Mouse (Mus musculus) brain, adult 2 months (tissue): ENCODE results near the gene Rapsn.
"Not testable (repeated sequence)": the region's sequence is repeated elsewhere in the genome, so short reads cannot be mapped to it uniquely, and the experiment has no call there.

ENCODE experiments used
- DNase-seq: peaks from one replicate; pipeline ENCODE4 v3.0.0; 2011; ENCODE audit warnings: low read depth, low spot score

Gene Rapsn

GRCm38 (mm10) chr2:91035385-91035784 lies at the start of gene Rapsn:
Rapsn (plus strand) TSS chr2:91035620.
- DNase-seq, result no peak

DNA sequence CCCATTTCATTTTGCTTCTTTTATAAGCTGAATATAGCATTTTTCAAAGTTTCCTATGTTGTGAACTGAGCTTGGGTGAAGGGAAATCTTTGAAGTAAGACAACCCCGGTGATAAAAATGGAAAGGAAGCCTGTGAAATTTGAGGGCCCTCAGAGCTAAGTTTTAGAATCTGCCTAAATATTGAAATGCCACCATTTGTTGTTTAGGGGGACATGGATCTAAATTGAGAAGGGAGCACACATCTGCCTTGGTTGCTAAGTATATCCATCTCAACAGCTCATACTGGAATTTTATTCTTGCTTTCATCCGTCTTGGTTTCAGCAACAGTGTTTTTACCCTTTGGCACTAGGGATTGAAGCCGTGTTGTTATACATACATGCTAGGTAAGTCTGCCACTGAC lies 49.4 kb upstream of the Rapsn start:
- peak; percentile 70 for DNase-seq

- DNase-seq, result peak; percentile 45
Observed at GRCm38 (mm10) chr2:91008536-91008935, 26.9 kb upstream of the Rapsn start.

DNA sequence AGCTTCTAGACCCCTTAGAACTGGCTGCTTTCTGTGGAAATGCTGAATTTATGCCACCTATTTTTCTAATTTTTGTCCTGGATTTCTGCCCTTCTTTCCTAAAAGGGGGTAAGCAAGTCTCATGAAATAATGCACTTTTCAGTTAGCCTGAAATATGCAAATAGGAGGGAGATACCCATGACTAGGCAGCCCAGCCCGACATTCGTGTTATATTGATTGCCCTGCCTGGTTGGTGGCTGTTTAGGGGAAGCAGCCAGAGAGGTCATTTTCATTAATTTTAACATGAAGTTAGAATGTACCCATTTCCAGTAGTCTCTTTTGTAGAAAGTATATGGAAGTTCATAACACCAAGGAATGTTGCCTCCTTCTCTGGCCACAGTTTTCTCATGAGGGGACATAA lies 21.5 kb upstream of the Rapsn start:
- no peak for DNase-seq

GRCm38 (mm10) chr2:91015386-91015785 lies 20.0 kb upstream of the Rapsn start:
- peak; percentile 92 for DNase-seq

- peak; percentile 73 for DNase-seq
Observed at GRCm38 (mm10) chr2:91018061-91018788, 17.2 kb upstream of the Rapsn start.

GRCm38 (mm10) chr2:91019911-91020310 lies 15.5 kb upstream of the Rapsn start:
- DNase-seq, result no peak

- DNase-seq, result not testable (repeated sequence)
Observed at GRCm38 (mm10) chr2:91022266-91022665, 13.2 kb upstream of the Rapsn start.

DNA sequence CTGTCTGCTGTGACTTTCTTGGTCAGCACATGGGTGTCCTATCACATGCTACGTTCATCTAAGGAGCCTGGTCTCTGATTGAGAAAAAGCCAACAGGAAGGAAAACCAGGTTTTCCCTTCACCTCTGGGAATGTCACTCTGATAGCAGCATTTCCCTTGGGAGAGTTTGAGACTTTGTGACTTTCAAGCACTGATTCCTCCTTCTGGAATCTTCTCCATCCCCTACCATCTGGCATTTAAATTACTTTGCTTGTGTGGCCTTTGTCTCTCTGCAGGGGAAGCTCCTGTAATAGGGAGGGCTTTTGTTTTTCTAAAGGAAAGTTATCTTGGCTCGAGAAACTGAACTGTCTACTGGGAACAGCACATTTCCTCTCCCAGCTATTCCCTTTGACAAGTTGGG lies 12.3 kb upstream of the Rapsn start:
- DNase-seq, result no peak

DNA sequence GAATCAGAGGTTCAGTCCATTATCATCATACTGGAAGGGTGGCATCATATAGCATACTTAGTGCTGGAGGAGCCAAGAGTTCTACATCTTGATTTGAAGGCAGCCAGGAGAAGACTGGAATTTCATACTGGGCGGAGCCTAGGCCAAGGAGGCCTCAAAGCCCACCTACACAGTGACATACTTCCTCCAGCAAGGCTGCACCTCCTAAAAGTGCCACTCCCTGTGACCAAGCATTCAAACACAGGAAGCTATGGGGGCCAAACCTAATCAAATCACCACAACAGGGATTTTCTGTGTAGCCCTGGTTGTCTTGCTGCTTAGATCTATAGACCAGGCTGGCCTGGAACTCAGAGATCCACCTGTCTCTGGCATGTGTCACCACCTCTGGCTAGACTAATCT lies 11.5 kb upstream of the Rapsn start:
- DNase-seq, result no peak

DNA sequence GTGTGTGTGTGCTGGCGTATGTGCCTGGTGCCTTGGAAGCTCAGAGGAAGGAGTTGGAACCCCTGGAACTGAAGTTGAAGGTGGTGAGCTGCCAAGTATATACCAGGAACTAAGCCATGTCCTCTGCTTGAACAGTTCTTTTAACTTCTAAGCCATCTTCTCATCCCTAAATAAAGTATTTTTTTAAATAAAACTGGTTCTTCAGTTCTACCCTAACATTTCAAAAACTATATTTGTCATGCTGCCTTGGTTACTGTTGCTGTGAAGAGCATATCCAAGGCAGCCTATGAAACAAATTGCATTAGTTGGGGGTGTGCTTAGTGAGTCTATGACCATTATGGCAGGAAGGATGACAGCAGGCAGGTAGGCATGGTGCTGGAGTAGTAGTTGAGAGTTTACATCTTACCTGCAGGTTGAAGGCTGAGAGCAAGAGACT lies 10.3 kb upstream of the Rapsn start:
- peak; percentile 78 for DNase-seq

DNA sequence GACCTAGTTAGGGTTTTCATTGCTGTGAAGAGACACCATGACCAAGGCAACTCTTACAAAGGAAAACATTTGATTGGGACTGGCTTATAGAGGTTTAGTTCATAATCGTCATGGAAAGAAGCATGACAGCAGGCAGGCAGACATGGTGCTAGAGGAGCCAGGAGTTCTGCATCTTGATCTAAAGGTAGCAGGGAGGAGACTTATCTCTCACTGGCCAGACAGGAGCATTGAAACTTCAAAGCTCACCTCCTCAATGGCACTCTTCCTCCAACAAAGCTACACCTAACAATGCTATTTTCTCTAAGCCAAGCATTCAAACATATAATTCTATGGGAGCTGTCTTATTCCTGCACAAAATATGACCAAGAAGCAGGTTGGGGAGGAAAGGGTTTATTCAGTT lies 8.9 kb upstream of the Rapsn start:
- DNase-seq, result no peak

- no peak for DNase-seq
Observed at GRCm38 (mm10) chr2:91027391-91028214, 7.8 kb upstream of the Rapsn start.

- DNase-seq, result no peak
Observed at GRCm38 (mm10) chr2:91031216-91031615, 4.2 kb upstream of the Rapsn start.

DNA sequence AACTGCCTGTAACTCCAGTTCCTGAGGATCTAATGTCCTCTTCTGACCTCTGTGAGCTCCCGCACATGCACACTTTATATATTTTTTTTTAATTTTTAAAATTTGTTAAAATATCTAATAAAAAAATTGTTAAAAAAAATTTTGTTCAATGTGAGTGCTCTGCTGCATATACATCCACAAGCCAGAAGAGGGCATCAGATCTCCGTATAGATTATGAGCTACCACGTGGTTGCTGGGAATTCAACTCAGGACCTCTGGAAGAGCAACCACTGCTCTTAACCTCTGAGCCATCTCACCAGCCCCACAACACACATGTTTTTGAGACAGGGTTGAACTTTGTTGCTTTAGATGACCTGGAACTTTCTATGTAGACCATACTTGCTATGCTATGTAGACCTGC lies 2.4 kb upstream of the Rapsn start:
- DNase-seq, result no peak

DNA sequence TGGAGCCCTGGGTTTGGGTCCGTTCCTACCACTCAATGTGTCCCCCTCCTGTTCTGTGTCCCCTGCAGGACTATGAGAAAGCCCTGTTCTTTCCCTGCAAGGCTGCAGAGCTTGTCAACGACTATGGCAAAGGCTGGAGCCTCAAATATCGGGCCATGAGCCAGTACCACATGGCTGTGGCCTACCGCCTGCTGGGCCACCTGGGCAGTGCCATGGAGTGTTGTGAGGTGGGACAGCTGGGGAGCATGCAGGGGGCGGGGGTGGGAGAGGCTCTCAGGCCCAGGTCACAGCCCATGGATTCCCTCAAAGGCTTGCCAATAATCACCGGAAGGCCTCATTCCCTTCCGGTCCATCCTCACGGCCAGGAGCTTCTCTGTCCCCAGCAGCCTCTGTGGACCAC lies 6.4 kb downstream of the Rapsn start:
- no peak for DNase-seq

GRCm38 (mm10) chr2:91042651-91043398 lies 7.4 kb downstream of the Rapsn start:
- no peak for DNase-seq

DNA sequence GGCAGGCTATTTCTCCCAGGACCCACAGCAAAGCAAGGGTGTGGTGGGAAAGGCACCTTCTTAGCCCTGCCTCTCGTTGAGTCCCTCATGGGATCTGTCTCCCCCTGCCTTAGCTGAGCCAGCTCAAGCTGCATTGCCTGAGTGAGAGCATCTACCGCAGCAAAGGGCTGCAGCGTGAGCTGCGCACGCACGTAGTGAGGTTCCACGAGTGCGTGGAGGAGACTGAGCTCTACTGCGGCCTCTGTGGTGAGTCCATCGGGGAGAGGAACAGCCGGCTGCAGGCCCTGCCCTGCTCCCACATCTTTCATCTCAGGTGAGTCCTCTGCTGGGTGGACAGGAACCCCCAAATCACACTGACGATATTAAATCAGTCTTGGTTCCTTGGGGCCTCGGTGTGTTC lies 9.3 kb downstream of the Rapsn start:
- DNase-seq, result no peak

- not testable (repeated sequence) for DNase-seq
Observed at GRCm38 (mm10) chr2:91045805-91046204, 10.4 kb downstream of the Rapsn start.

GRCm38 (mm10) chr2:91047359-91047758 lies 11.9 kb downstream of the Rapsn start:
- DNase-seq, result no peak

- no peak for DNase-seq
Observed at GRCm38 (mm10) chr2:91051917-91052316, 16.5 kb downstream of the Rapsn start.

GRCm38 (mm10) chr2:91052752-91053151 lies 17.3 kb downstream of the Rapsn start:
- DNase-seq, result no peak
